Mouse (Mus musculus): ENCODE data around the gene Xpc. TPM values are rescaled to one million over a fixed set of nuclear protein-coding genes. Genes with fewer than 3 reads are reported as not detected.

Xpc gene
- polyA plus RNA-seq, 1 experiment from 2014 or later, result 20.1 TPM

GRCm38 (mm10) chr6:91518454-91519020 is 2.8 kb upstream of the Xpc start:
- Histone ChIP-seq H3K27ac (replicated peaks; ENCODE audit: low read depth, low read length) (no peak overlapping the region), H3K4me2 (ENCODE audit: low read depth, low read length) (no peak overlapping the region), H3K4me3 (ENCODE audit: low read depth, low read length) (no peak overlapping the region), H3K36me3 (replicated peaks; ENCODE audit: control insufficient read depth, insufficient read depth, low read depth, low read length) (peaks cover 8% of the 10 kb centered on the region), H3K9ac (replicated peaks; ENCODE audit: low read length) (no peak overlapping the region), H3K4me1 (ENCODE audit: control insufficient read depth, insufficient read depth, low read length) (no peaks in the 10 kb centered on the region), H3K9me3 (replicated peaks; ENCODE audit: control insufficient read depth, low read length) (no peaks in the 10 kb centered on the region), H3K27me3 (ENCODE audit: control insufficient read depth, insufficient read depth, low read length) (no peaks in the 10 kb centered on the region)
- 93% methylated on average over 7 of the region's 7 CpGs for WGBS
- ATAC-seq (replicated peaks; ENCODE audit: insufficient number of reproducible peaks, low FRiP score, low TSS enrichment, low read depth) (no peak), DNase-seq (ENCODE audit: low spot score) (no peak)

GRCm38 (mm10) chr6:91514737-91515362 is 838 bp downstream of the Xpc start:
- peak overlapping the region; percentile 80 for H3K4me3 ChIP-seq (ENCODE audit: low read depth, low read length)
- WGBS, result 31% methylated on average over 10 of the region's 10 CpGs
- ATAC-seq (replicated peaks; ENCODE audit: insufficient number of reproducible peaks, low FRiP score, low TSS enrichment, low read depth) (no peak), DNase-seq (ENCODE audit: low spot score) (peak; percentile 42)
- peaks cover 2% of the 10 kb centered on the region for H3K36me3 ChIP-seq (replicated peaks; ENCODE audit: control insufficient read depth, insufficient read depth, low read depth, low read length)
- H3K27ac ChIP-seq (replicated peaks; ENCODE audit: low read depth, low read length), result no peak overlapping the region
- peak overlapping the region; percentile 80 for H3K9ac ChIP-seq (replicated peaks; ENCODE audit: low read length)
- H3K27me3 ChIP-seq (ENCODE audit: control insufficient read depth, insufficient read depth, low read length), result no peaks in the 10 kb centered on the region
- peak overlapping the region; percentile 68 for H3K4me2 ChIP-seq (ENCODE audit: low read depth, low read length)
- no peaks in the 10 kb centered on the region for H3K9me3 ChIP-seq (replicated peaks; ENCODE audit: control insufficient read depth, low read length)
- no peaks in the 10 kb centered on the region for H3K4me1 ChIP-seq (ENCODE audit: control insufficient read depth, insufficient read depth, low read length)

GRCm38 (mm10) chr6:91514135-91514534 is 1.6 kb downstream of the Xpc start:
- DNase-seq (ENCODE audit: low spot score) (no peak), ATAC-seq (replicated peaks; ENCODE audit: insufficient number of reproducible peaks, low FRiP score, low TSS enrichment, low read depth) (no peak)
- Histone ChIP-seq H3K36me3 (replicated peaks; ENCODE audit: control insufficient read depth, insufficient read depth, low read depth, low read length) (no peaks in the 10 kb centered on the region; the same call in 1 of the 2 replicates), H3K4me3 (ENCODE audit: low read depth, low read length) (no peak overlapping the region), H3K27me3 (ENCODE audit: control insufficient read depth, insufficient read depth, low read length) (no peaks in the 10 kb centered on the region), H3K27ac (replicated peaks; ENCODE audit: low read depth, low read length) (no peak overlapping the region), H3K4me1 (ENCODE audit: control insufficient read depth, insufficient read depth, low read length) (no peaks in the 10 kb centered on the region), H3K9me3 (replicated peaks; ENCODE audit: control insufficient read depth, low read length) (no peaks in the 10 kb centered on the region), H3K4me2 (ENCODE audit: low read depth, low read length) (no peak overlapping the region), H3K9ac (replicated peaks; ENCODE audit: low read length) (no peak overlapping the region)

- Histone ChIP-seq H3K9me3 (replicated peaks; ENCODE audit: control insufficient read depth, low read length) (no peaks in the 10 kb centered on the region), H3K36me3 (replicated peaks; ENCODE audit: control insufficient read depth, insufficient read depth, low read depth, low read length) (no peaks in the 10 kb centered on the region; the same call in none of the 2 replicates), H3K4me2 (ENCODE audit: low read depth, low read length) (no peak overlapping the region), H3K9ac (replicated peaks; ENCODE audit: low read length) (no peak overlapping the region), H3K27me3 (ENCODE audit: control insufficient read depth, insufficient read depth, low read length) (no peaks in the 10 kb centered on the region), H3K4me3 (ENCODE audit: low read depth, low read length) (no peak overlapping the region), H3K4me1 (ENCODE audit: control insufficient read depth, insufficient read depth, low read length) (no peaks in the 10 kb centered on the region), H3K27ac (replicated peaks; ENCODE audit: low read depth, low read length) (no peak overlapping the region)
- ATAC-seq (replicated peaks; ENCODE audit: insufficient number of reproducible peaks, low FRiP score, low TSS enrichment, low read depth) (no peak), DNase-seq (ENCODE audit: low spot score) (no peak)
- 83% methylated on average over 10 of the region's 10 CpGs for WGBS
Observed at GRCm38 (mm10) chr6:91510211-91510610, 5.5 kb downstream of the Xpc start.

GRCm38 (mm10) chr6:91509326-91509725 is 6.4 kb downstream of the Xpc start:
- Histone ChIP-seq H3K27me3 (ENCODE audit: control insufficient read depth, insufficient read depth, low read length) (no peaks in the 10 kb centered on the region), H3K9me3 (replicated peaks; ENCODE audit: control insufficient read depth, low read length) (no peaks in the 10 kb centered on the region), H3K27ac (replicated peaks; ENCODE audit: low read depth, low read length) (no peak overlapping the region), H3K9ac (replicated peaks; ENCODE audit: low read length) (no peak overlapping the region), H3K4me1 (ENCODE audit: control insufficient read depth, insufficient read depth, low read length) (no peaks in the 10 kb centered on the region), H3K4me3 (ENCODE audit: low read depth, low read length) (no peak overlapping the region), H3K4me2 (ENCODE audit: low read depth, low read length) (no peak overlapping the region), H3K36me3 (replicated peaks; ENCODE audit: control insufficient read depth, insufficient read depth, low read depth, low read length) (peaks cover 6% of the 10 kb centered on the region)
- WGBS, result 39% methylated on average over 7 of the region's 7 CpGs
- DNase-seq (ENCODE audit: low spot score) (peak; percentile 60), ATAC-seq (replicated peaks; ENCODE audit: insufficient number of reproducible peaks, low FRiP score, low TSS enrichment, low read depth) (no peak)

- DNase-seq (ENCODE audit: low spot score) (peak; percentile 5), ATAC-seq (replicated peaks; ENCODE audit: insufficient number of reproducible peaks, low FRiP score, low TSS enrichment, low read depth) (no peak)
- Histone ChIP-seq H3K9me3 (replicated peaks; ENCODE audit: control insufficient read depth, low read length) (no peaks in the 10 kb centered on the region), H3K36me3 (replicated peaks; ENCODE audit: control insufficient read depth, insufficient read depth, low read depth, low read length) (peaks cover 13% of the 10 kb centered on the region), H3K9ac (replicated peaks; ENCODE audit: low read length) (no peak overlapping the region), H3K4me2 (ENCODE audit: low read depth, low read length) (no peak overlapping the region), H3K27me3 (ENCODE audit: control insufficient read depth, insufficient read depth, low read length) (no peaks in the 10 kb centered on the region), H3K4me3 (ENCODE audit: low read depth, low read length) (no peak overlapping the region), H3K27ac (replicated peaks; ENCODE audit: low read depth, low read length) (no peak overlapping the region), H3K4me1 (ENCODE audit: control insufficient read depth, insufficient read depth, low read length) (no peaks in the 10 kb centered on the region)
- 65% methylated on average over 3 of the region's 3 CpGs for WGBS
Observed at GRCm38 (mm10) chr6:91508041-91508440, 7.6 kb downstream of the Xpc start.

GRCm38 (mm10) chr6:91506036-91506435 is 9.7 kb downstream of the Xpc start:
- Histone ChIP-seq H3K4me3 (ENCODE audit: low read depth, low read length) (no peak overlapping the region), H3K9ac (replicated peaks; ENCODE audit: low read length) (no peak overlapping the region), H3K27ac (replicated peaks; ENCODE audit: low read depth, low read length) (no peak overlapping the region), H3K27me3 (ENCODE audit: control insufficient read depth, insufficient read depth, low read length) (no peaks in the 10 kb centered on the region), H3K36me3 (replicated peaks; ENCODE audit: control insufficient read depth, insufficient read depth, low read depth, low read length) (peaks cover 13% of the 10 kb centered on the region), H3K9me3 (replicated peaks; ENCODE audit: control insufficient read depth, low read length) (no peaks in the 10 kb centered on the region), H3K4me2 (ENCODE audit: low read depth, low read length) (no peak overlapping the region), H3K4me1 (ENCODE audit: control insufficient read depth, insufficient read depth, low read length) (no peaks in the 10 kb centered on the region)
- DNase-seq (ENCODE audit: low spot score) (no peak), ATAC-seq (replicated peaks; ENCODE audit: insufficient number of reproducible peaks, low FRiP score, low TSS enrichment, low read depth) (no peak)
- WGBS, result 94% methylated on average over 5 of the region's 5 CpGs

GRCm38 (mm10) chr6:91503302-91503701 is 12.4 kb downstream of the Xpc start:
- 91% methylated on average over 1 of the region's 1 CpGs for WGBS

More at GRCm38 (mm10) chr6:91503302-91503701, 12.4 kb downstream of the Xpc start:
- Histone ChIP-seq H3K4me3 (ENCODE audit: low read depth, low read length) (no peak overlapping the region), H3K27ac (replicated peaks; ENCODE audit: low read depth, low read length) (no peak overlapping the region), H3K27me3 (ENCODE audit: control insufficient read depth, insufficient read depth, low read length) (no peaks in the 10 kb centered on the region), H3K9ac (replicated peaks; ENCODE audit: low read length) (no peak overlapping the region), H3K9me3 (replicated peaks; ENCODE audit: control insufficient read depth, low read length) (no peaks in the 10 kb centered on the region), H3K4me2 (ENCODE audit: low read depth, low read length) (no peak overlapping the region), H3K4me1 (ENCODE audit: control insufficient read depth, insufficient read depth, low read length) (no peaks in the 10 kb centered on the region), H3K36me3 (replicated peaks; ENCODE audit: control insufficient read depth, insufficient read depth, low read depth, low read length) (peaks cover 25% of the 10 kb centered on the region)
- DNase-seq (ENCODE audit: low spot score), result no peak
- ATAC-seq (replicated peaks; ENCODE audit: insufficient number of reproducible peaks, low FRiP score, low TSS enrichment, low read depth), result no peak
